14 mouse cellular contexts compared by ENCODE assay signal in genomic region chr5:134945266-134945959, GRCm38 (mm10). TPM values are rescaled to one million over a fixed set of nuclear protein-coding genes. Genes with fewer than 3 reads are reported as not detected.
A peak's percentile ranks its signal among the peaks of the same experiment; 100 is the strongest.
DNase-seq lines count a peak whose midpoint lies in the region; ATAC-seq lines count a peak whose summit lies in the region.
"Had no signal": no experiment of that assay in that cellular context is flagged by ENCODE, and none has a peak within 500 bp of the region (broad histone marks: within the 10 kb centered on the region; RNA-seq: fewer than 3 reads in every experiment).

No protein-coding gene starts in this region.

- peak overlapping the region; percentile 83 for H3K27ac ChIP-seq in kidney, embryonic 14.5 days (ENCODE audit: low read depth, low read length)
- H3K27ac ChIP-seq in embryonic facial prominence, embryonic 10.5 days (replicated peaks), result peak overlapping the region; percentile 73
- H3K27ac ChIP-seq in limb, embryonic 15.5 days, result peak overlapping the region; percentile 54
- H3K27ac ChIP-seq: forebrain, embryonic 15.5 days; left cerebral cortex, adult 2 months had no signal

- no peak for DNase-seq in kidney, adult 18-20 months
- DNase-seq in ES-CJ7 (ENCODE audit: low read depth, low spot score), result peak; percentile 95
- DNase-seq in embryonic facial prominence, embryonic 10.5 days (ENCODE audit: low spot score), result no peak
- no peak for DNase-seq in right cerebral cortex, postnatal 14 days
- no peak for DNase-seq in left cerebral cortex, postnatal 25 days (ENCODE audit: low spot score in 2 of 2)
- DNase-seq: adrenal gland, adult 2 months; kidney, adult 11 months; retina, postnatal 1 day had no signal

- peak overlapping the region; percentile 31 for H3K4me2 ChIP-seq in kidney, embryonic 14.5 days (replicated peaks; ENCODE audit: low read depth, low read length)
- H3K4me2 ChIP-seq in limb, embryonic 15.5 days, result peak overlapping the region; percentile 31
- H3K4me2 ChIP-seq: forebrain, embryonic 15.5 days had no signal

- no peak for ATAC-seq in kidney, embryonic 14.5 days (ENCODE audit: low FRiP score, low TSS enrichment)
- ATAC-seq in limb, embryonic 15.5 days (ENCODE audit: insufficient number of reproducible peaks, low FRiP score, low TSS enrichment, low read depth), result no peak
- ATAC-seq: forebrain, embryonic 15.5 days had no signal

- peak overlapping the region; percentile 61 for H3K9ac ChIP-seq in kidney, embryonic 14.5 days (ENCODE audit: low read depth, low read length)
- H3K9ac ChIP-seq in limb, embryonic 15.5 days, result 0 out of 2 replicates have a peak overlapping the region, but pooled peaks have one; percentile 23
- H3K9ac ChIP-seq: forebrain, embryonic 15.5 days had no signal

- WGBS in kidney, embryonic 14.5 days, result 40% methylated on average over 16 of the region's 19 CpGs
- 36% methylated on average over 19 of the region's 19 CpGs for WGBS in embryonic facial prominence, embryonic 10.5 days
- 41% methylated on average over 17 of the region's 19 CpGs for WGBS in limb, embryonic 15.5 days

- peak overlapping the region; percentile 37 for H3K4me3 ChIP-seq in kidney, embryonic 14.5 days (ENCODE audit: low read length)
- H3K4me3 ChIP-seq in embryonic facial prominence, embryonic 10.5 days, result peak overlapping the region; percentile 51
- H3K4me3 ChIP-seq in limb, embryonic 15.5 days, result peak overlapping the region; percentile 35
- H3K4me3 ChIP-seq: forebrain, embryonic 15.5 days; left cerebral cortex, adult 2 months; megakaryocyte, embryonic 14.5 days had no signal

- peaks cover 20% of the 10 kb centered on the region for H3K27me3 ChIP-seq in kidney, embryonic 14.5 days (ENCODE audit: control insufficient read depth, insufficient read depth, low read length)
- peaks cover 47% of the 10 kb centered on the region for H3K27me3 ChIP-seq in embryonic facial prominence, embryonic 10.5 days (replicated peaks; ENCODE audit: low read depth, poor library complexity, severe bottlenecking)
- H3K27me3 ChIP-seq in limb, embryonic 15.5 days, result peaks cover 38% of the 10 kb centered on the region

- intact Hi-C loops in left cerebral cortex, postnatal 25 days (cut with DNase I), result no loop called here

- H3K9me3 ChIP-seq in kidney, embryonic 14.5 days (ENCODE audit: control insufficient read depth, low read length), result no peaks in the 10 kb centered on the region
- no peaks in the 10 kb centered on the region for H3K9me3 ChIP-seq in embryonic facial prominence, embryonic 10.5 days
- no peaks in the 10 kb centered on the region for H3K9me3 ChIP-seq in limb, embryonic 15.5 days
- H3K9me3 ChIP-seq: forebrain, embryonic 15.5 days; megakaryocyte, embryonic 14.5 days had no signal

- peaks cover 12% of the 10 kb centered on the region; the same call in 1 of the 2 replicates for H3K4me1 ChIP-seq in kidney, embryonic 14.5 days (ENCODE audit: control insufficient read depth, insufficient read depth, low read length)
- peaks cover 36% of the 10 kb centered on the region for H3K4me1 ChIP-seq in embryonic facial prominence, embryonic 10.5 days
- peaks cover 16% of the 10 kb centered on the region for H3K4me1 ChIP-seq in limb, embryonic 15.5 days

- no peaks in the 10 kb centered on the region for H3K36me3 ChIP-seq in kidney, embryonic 14.5 days (ENCODE audit: control insufficient read depth, insufficient read depth, low read length)
- no peaks in the 10 kb centered on the region for H3K36me3 ChIP-seq in embryonic facial prominence, embryonic 10.5 days (replicated peaks)
- H3K36me3 ChIP-seq in limb, embryonic 15.5 days, result no peaks in the 10 kb centered on the region
- H3K36me3 ChIP-seq: forebrain, embryonic 15.5 days had no signal

RNA-seq across cellular contexts. Expression of gene Cldn4, which starts 1.3 kb away (rescaled TPM):
- polyA plus RNA-seq in kidney, embryonic 14.5 days (2014; fragmentation: Nextera tagmentation; extraction: Ambion mirVana), result 73.4 and 76.1 TPM in 2 replicates
- 16.7 and 17.5 TPM in 2 replicates for polyA plus RNA-seq in embryonic facial prominence, embryonic 10.5 days (2016; fragmentation: Nextera tagmentation; extraction: Ambion mirVana)
- 46.3 and 68.0 TPM in 2 replicates for polyA plus RNA-seq in limb, embryonic 15.5 days (2015; fragmentation: Nextera tagmentation; extraction: Ambion mirVana)
- not detected for total RNA-seq in left cerebral cortex, postnatal 25 days (2021)
- total RNA-seq: adrenal gland, adult 2 months; left cerebral cortex, adult 2 months had no signal
- polyA plus RNA-seq: adrenal gland, adult 2 months; forebrain, embryonic 15.5 days had no signal

RNA-seq across cellular contexts. Expression of gene Mettl27, which starts 13.2 kb away (rescaled TPM):
- polyA plus RNA-seq in kidney, embryonic 14.5 days (2014; fragmentation: Nextera tagmentation; extraction: Ambion mirVana), result 19.4 and 26.6 TPM in 2 replicates
- 14.8 and 17.0 TPM in 2 replicates for polyA plus RNA-seq in embryonic facial prominence, embryonic 10.5 days (2016; fragmentation: Nextera tagmentation; extraction: Ambion mirVana)
- 13.9 and 17.0 TPM in 2 replicates for polyA plus RNA-seq in limb, embryonic 15.5 days (2015; fragmentation: Nextera tagmentation; extraction: Ambion mirVana)
- 1 to 10 TPM; 9.0 to 9.8 TPM for total RNA-seq in left cerebral cortex, postnatal 25 days (2021)

RNA-seq across cellular contexts. Expression of gene Cldn13, which starts 30.1 kb away (rescaled TPM):
- 0.20 and 0.24 TPM in 2 replicates for polyA plus RNA-seq in kidney, embryonic 14.5 days (2014; fragmentation: Nextera tagmentation; extraction: Ambion mirVana)
- polyA plus RNA-seq in embryonic facial prominence, embryonic 10.5 days (2016; fragmentation: Nextera tagmentation; extraction: Ambion mirVana), result 2.1 and 2.8 TPM in 2 replicates
- 0.27 and 1.3 TPM in 2 replicates for polyA plus RNA-seq in limb, embryonic 15.5 days (2015; fragmentation: Nextera tagmentation; extraction: Ambion mirVana)
- total RNA-seq in left cerebral cortex, postnatal 25 days (2021), result not detected
- total RNA-seq: adrenal gland, adult 2 months; left cerebral cortex, adult 2 months had no signal
- polyA plus RNA-seq: adrenal gland, adult 2 months; forebrain, embryonic 15.5 days had no signal

RNA-seq across cellular contexts. Expression of gene Tmem270, which starts 38.9 kb away (rescaled TPM):
- polyA plus RNA-seq in kidney, embryonic 14.5 days (2014; fragmentation: Nextera tagmentation; extraction: Ambion mirVana), result not detected in 2 replicates
- polyA plus RNA-seq in embryonic facial prominence, embryonic 10.5 days (2016; fragmentation: Nextera tagmentation; extraction: Ambion mirVana), result not detected in 2 replicates
- not detected in 2 replicates for polyA plus RNA-seq in limb, embryonic 15.5 days (2015; fragmentation: Nextera tagmentation; extraction: Ambion mirVana)
- not detected for total RNA-seq in left cerebral cortex, postnatal 25 days (2021)
- total RNA-seq: adrenal gland, adult 2 months; left cerebral cortex, adult 2 months; MEL had no signal
- polyA plus RNA-seq: adrenal gland, adult 2 months; forebrain, embryonic 15.5 days had no signal

RNA-seq across cellular contexts. Expression of gene Cldn3, which starts 40.6 kb away (rescaled TPM):
- 47.0 and 54.7 TPM in 2 replicates for polyA plus RNA-seq in kidney, embryonic 14.5 days (2014; fragmentation: Nextera tagmentation; extraction: Ambion mirVana)
- polyA plus RNA-seq in embryonic facial prominence, embryonic 10.5 days (2016; fragmentation: Nextera tagmentation; extraction: Ambion mirVana), result 18.2 and 18.8 TPM in 2 replicates
- polyA plus RNA-seq in limb, embryonic 15.5 days (2015; fragmentation: Nextera tagmentation; extraction: Ambion mirVana), result 26.0 and 27.2 TPM in 2 replicates
- total RNA-seq in left cerebral cortex, postnatal 25 days (2021), result under 1 TPM; 0.39 to 0.62 TPM
- total RNA-seq: MEL had no signal
